In the genomic region with DNA sequence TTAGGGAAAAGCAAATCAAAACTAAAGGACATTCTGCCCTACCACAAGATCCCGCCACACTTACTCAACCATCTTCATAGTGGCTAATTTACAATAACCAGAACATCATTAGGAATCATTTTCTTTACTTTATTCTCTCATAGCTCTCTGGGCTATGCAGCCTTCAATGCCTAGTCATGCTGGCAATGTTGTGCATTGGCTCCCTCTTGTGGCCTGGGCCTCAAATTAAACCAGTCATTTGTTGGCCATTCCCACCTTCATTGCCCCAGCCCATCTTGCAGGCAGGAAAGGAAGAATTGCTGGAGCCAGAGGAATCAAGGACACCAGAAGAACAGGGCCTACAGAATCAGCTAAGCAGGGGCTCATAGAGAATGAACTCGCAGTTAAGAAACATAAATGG, we compare ENCODE assay signal across 8 mouse cellular contexts.
DNase-seq lines count a peak whose midpoint lies in the region; ATAC-seq and TF ChIP-seq lines count a peak whose summit lies in the region.

No protein-coding gene starts in this region.

- no peaks in the 10 kb centered on the region for H3K4me1 ChIP-seq in small intestine, adult 2 months (ENCODE audit: control insufficient read depth, insufficient read depth, insufficient read length, low read length)

- no peak overlapping the region for H3K27ac ChIP-seq in small intestine, adult 2 months (ENCODE audit: insufficient read depth, low read depth, low read length)

- no peaks in the 10 kb centered on the region for H3K36me3 ChIP-seq in small intestine, adult 2 months (ENCODE audit: control insufficient read depth, insufficient read depth, low read length)

- no peaks in the 10 kb centered on the region for H3K27me3 ChIP-seq in small intestine, adult 2 months (ENCODE audit: control insufficient read depth, insufficient read depth, low read length)

- ATAC-seq in CD4-positive, CD25-positive, alpha-beta regulatory T cell, adult 4 months, result no peak

- WGBS in small intestine, adult 2 months, result 38% methylated on average over 2 of the region's 2 CpGs

- TF ChIP-seq CTCF in small intestine, adult 2 months (IDR thresholded peaks at IDR 0.05; ENCODE audit: extremely low read depth, insufficient read length, insufficient replicate concordance, low read depth, low read length), result peak; percentile 41; the same call in 1 of the 2 replicates

- no peak for TF ChIP-seq POLR2A in small intestine, adult 2 months (IDR thresholded peaks at IDR 0.05; ENCODE audit: low read depth, low read length)

- no peak overlapping the region for H3K4me3 ChIP-seq in small intestine, adult 2 months (ENCODE audit: low read depth, low read length)

- DNase-seq in CD4-positive, CD25-positive, alpha-beta regulatory T cell, adult 2 months (ENCODE audit: low read depth, low spot score), result peak; percentile 29
- peak; percentile 24 to 37 for DNase-seq in right cerebral cortex, postnatal 10 days (ENCODE audit: low spot score in 2 of 2)
- no peak for DNase-seq in right cerebral cortex, postnatal 36 days (ENCODE audit: low spot score in 2 of 2)
- DNase-seq in embryo, embryonic 10 days (ENCODE audit: low spot score), result peak; percentile 86
- peak; percentile 18 for DNase-seq in induced T-regulatory cell, adult 2 months (ENCODE audit: low read depth)
- DNase-seq in lung, postnatal 10 days, result peak; percentile 50

Comparison
In these comparisons a context has a peak if more than half of its experiments do, and no peak if none do; other contexts are left out.
1. DNase-seq: peak in CD4-positive, CD25-positive, alpha-beta regulatory T cell, adult 2 months (single experiment), right cerebral cortex, postnatal 10 days (2 of 2), embryo, embryonic 10 days (single experiment), induced T-regulatory cell, adult 2 months (single experiment) and lung, postnatal 10 days (single experiment); none in right cerebral cortex, postnatal 36 days (0 of 2).